Mouse (Mus musculus): Measurements from ENCODE around the gene Baiap3.

DNA sequence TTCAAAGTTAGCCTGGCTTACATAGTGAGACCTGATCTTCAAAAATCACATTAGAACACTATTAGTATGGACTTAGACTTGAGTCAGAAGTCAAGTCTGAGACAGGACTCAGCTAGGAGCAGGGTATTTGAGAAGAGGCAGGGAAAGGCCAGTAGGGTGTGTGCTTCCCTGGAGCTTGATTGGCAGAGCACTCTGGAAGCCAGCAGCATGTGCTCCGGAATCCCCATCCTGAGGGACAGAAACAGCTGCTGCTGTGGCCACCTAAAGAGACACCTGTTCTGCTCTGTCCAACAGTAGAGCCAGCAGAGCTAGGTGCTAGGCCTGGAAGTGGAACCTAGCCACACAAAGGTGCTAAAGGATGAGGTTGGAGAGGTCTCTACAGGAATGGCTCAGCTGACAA, 37.9 kb upstream of the Baiap3 start:
- TF ChIP-seq CTCF (IDR thresholded peaks at IDR 0.05; ENCODE audit: low read depth, low read length) (no peak), GATA1 (IDR thresholded peaks at IDR 0.05; ENCODE audit: borderline replicate concordance, low read length) (no peak), TAL1 (conservative IDR thresholded peaks at IDR 0.05; ENCODE audit: low read depth, low read length) (no peak), POLR2AphosphoS5 (IDR thresholded peaks at IDR 0.05; ENCODE audit: insufficient replicate concordance, low read depth, low read length) (no peak), GATA2 (IDR thresholded peaks at IDR 0.05; ENCODE audit: borderline replicate concordance, low read depth, low read length) (no peak)
